Mouse (Mus musculus): ENCODE measurements around the gene Ctnnd1.
"Not testable (repeated sequence)": the region's sequence is repeated elsewhere in the genome, so short reads cannot be mapped to it uniquely, and the experiment has no call there.

Ctnnd1 gene

GRCm38 (mm10) chr2:84650464-84651195 lies at the start of gene Ctnnd1:
Ctnnd1 (minus strand) TSS chr2:84650765.
- DNase-seq: peak; percentile 83

GRCm38 (mm10) chr2:84695007-84695695 lies 44.6 kb upstream of the Ctnnd1 start:
- no peak for DNase-seq

DNA sequence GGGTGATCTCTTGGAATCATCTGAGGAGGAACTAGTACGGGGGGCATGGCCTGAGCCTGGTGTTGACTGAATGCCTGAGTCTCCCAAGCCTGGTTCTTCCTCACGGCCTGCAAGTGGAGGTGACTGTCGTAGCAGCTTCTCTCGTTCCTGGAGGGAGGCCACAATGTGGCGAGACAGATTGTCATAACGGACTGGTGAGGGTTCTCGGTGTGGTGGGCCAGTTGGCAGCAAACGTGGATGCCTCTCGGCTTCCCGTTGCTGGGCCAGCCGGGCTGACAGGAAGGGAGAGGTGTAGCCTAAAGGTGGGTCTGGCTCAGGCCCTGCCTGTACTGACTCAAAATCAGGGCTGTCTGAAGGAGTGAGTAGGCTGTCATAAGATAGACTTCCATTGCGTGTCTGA lies 39.5 kb upstream of the Ctnnd1 start:
- no peak for DNase-seq

- no peak for DNase-seq
Observed at GRCm38 (mm10) chr2:84688080-84688844, 37.7 kb upstream of the Ctnnd1 start.

DNA sequence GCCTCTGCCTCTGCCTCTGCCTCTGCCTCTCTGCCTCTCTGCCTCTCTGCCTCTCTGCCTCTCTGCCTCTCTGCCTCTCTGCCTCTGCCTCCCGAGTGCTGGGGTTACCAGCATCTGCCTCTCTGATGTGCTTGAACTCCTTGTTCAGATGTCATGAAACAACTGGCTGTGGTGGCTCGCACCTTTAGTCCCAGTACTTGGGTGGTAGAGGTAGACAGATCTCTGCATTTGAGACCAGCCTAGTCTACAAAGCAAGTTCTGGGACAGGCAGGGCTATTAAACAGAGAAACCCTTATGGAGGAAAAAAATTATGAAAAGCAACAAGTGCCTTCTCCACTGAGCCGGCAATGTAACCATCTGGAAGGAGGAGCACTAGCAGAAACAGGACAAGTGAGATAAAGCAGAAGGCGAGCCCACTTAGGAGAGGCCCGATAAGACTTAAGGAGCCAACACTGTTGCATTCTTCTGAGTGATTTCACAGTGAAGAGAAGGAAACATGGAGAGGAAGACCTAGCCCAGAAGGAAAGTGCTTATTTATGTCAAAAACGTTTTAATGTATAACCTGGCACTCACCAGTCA lies 32.1 kb upstream of the Ctnnd1 start:
- DNase-seq: no peak

- no peak for DNase-seq
Observed at GRCm38 (mm10) chr2:84679016-84679415, 28.5 kb upstream of the Ctnnd1 start, which contains the start of gene Tmx2. Tmx2 (minus strand) TSS chr2:84679140.

GRCm38 (mm10) chr2:84677968-84678880 lies 27.7 kb upstream of the Ctnnd1 start, which contains the start of the genes Gm28635 and Med19:
Gm28635 (minus strand) TSS chr2:84678041.
Med19 (plus strand) TSS chr2:84678402.
- DNase-seq: peak; percentile 89

DNA sequence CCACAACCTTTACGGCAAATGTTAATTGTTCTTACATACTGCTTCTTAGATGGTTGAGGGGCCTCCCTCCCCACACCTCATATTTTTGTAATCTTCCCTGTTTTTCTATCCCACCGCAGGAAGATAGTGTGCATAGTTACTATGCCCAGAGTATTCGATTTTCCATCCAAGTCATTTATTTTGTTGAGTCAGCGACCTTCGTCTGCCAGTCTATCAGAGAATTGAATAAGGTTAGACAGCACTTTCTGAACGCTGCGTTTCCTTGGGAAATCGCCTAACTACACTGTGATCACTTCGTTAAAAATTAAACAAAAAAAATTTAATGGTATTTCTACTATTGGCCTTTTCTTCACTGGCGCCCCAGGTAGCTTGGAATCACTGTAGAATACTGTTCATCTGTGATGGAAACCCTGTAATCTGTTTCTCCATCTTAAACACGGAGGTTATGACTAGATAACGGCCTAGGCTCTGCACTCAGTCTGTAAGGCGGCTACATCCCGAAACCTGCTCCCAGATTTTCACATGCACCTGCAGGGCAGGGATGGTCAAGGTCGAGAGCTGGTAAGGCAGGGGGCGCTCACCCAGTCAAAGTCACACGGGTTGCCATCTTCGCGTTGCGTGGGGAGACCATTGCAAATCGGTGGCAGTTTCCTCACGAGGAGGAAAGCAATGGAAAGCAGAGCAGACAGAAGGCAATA lies 26.9 kb upstream of the Ctnnd1 start:
- DNase-seq: no peak

DNA sequence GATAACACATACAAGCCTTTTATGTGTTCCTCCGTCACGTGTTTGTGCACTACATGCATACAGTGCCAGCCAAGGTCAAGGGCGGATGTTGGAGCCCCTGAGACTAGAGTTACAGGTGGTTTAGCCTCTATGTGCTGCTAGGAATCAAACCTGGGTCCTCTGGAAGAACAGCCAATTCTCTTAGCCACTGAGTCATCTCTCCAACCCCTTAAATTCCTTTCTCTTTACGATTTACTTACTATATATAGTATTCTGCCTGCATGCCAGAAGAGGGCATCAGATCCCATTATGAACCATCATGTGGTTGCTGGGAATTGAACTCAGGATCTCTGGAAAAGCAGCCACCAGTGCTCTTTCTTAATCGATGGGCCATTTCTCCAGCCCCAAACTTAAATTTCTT lies 21.0 kb upstream of the Ctnnd1 start:
- DNase-seq: not testable (repeated sequence)

DNA sequence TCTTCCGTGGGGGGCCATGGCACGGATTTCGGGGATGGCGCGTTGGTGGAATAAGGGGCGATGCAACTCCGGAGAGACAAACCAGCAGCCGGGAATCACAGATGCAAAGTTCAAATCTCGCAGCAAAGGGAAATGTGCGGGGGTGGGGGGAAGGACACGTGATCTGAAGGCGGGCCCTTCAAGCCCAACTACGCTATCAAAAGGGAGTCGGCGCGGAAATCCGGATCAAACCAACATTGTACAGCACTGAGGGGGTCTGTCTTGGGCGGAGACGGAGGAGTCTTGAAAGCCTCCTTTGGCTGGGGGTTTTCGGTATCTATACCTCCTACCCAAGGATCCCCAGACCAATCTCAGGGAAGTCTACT lies 20.0 kb upstream of the Ctnnd1 start, which contains the start of gene Selenoh:
Selenoh (minus strand) TSS at position 202 of the 365 bp plus-strand sequence.
- DNase-seq: peak; percentile 84

GRCm38 (mm10) chr2:84669828-84670568 lies 19.4 kb upstream of the Ctnnd1 start:
- DNase-seq: no peak

DNA sequence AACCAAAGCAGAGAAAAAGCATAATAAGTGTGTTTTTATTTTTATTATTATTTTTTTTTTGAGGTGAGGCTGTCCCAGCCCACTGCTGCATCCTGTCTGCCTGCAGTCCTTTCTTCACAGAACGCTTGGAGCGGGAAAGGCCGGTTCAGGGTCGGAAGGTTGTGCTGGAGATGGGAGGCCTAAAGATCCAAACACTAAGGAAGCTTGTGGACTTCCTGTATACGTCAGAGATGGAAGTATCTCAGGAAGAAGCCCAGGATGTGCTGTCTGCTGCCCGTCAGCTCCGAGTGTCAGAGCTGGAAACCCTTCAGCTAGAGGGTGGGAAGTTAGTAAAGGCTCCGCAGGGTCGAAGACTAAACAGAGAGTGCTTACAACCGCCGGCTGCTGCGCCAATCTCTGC lies 15.5 kb upstream of the Ctnnd1 start:
- DNase-seq: no peak

- no peak for DNase-seq
Observed at GRCm38 (mm10) chr2:84662866-84663265, 12.3 kb upstream of the Ctnnd1 start.

DNA sequence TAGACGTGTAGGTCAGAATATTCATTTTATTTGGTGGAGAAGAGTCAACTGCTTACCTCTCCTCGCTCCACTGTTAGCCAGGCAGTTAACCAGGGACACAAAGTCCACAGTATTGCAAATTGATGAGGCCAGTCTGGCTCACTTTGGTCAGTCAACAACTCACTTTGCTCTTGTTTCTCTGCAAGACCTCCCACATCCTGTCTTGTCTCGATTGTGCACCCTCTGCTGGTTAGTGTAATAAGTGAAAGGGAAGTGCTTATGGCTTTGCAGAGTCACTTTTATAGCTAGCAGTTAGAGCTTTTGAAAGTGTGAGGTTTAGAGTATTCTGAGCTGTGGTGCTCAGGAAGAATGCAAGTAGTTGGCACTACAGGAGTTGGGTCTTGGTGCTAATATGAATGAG lies 9.7 kb upstream of the Ctnnd1 start:
- no peak for DNase-seq

- no peak for DNase-seq
Observed at GRCm38 (mm10) chr2:84658806-84659205, 8.2 kb upstream of the Ctnnd1 start, which contains the start of gene Btbd18. Btbd18 (plus strand) TSS chr2:84659079.

DNA sequence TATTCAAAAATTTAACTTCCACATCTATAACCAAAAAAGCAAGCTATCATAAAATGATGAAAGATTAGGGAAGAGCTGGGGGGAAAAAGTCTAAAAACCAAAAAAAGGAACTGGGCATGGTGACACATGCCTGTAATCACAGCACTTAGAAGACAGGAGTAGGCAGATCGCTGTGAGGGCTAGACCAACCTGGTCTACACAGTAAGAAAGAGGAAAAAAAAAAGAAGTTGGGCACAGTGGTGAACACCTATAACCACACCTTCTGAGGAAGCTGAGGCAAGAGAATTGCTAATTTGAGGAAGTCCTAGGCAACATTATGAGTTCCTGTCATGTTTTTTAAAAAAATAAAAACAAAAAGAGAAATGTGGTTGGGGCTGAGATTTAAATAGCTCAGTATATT lies 5.3 kb upstream of the Ctnnd1 start:
- DNase-seq: no peak

DNA sequence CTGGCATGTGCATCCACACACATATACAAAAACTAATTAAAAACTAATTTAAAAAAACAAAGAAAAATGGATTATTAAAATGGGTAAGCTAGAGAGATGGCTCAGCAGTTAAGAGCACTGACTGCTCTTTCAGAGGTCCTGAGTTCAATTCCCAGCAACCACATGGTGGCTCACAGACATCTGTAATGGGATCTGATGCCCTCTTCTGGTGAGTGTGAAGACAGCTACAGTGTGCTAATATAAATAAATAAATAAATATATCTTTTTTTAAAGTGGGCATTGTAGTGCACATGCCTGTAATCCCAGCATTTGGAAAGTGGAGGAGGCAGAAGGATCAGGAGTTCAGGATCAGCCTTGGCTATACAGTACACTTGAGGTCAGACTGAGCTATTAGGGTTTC lies 2.8 kb upstream of the Ctnnd1 start:
- no peak for DNase-seq

- peak; percentile 27 for DNase-seq
Observed at GRCm38 (mm10) chr2:84649674-84650073, 891 bp downstream of the Ctnnd1 start.

DNA sequence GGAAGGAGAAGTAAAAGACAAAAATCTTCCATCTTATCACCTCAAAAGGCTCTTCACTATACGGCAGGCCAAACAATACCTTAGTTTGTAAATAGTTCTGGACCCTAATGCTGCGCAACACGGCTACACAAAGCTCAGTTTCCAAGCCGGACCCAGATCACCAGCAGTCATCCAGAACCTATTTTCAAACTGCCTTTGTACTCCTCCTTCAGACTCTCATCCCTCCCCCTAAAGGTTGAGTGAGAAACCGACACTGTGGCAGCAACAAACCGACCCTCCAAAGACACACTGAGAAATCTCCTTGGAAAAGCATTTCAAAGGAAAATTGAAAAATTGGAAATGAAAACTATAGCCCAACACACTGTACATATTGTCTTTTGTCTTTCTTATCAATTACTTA lies 2.2 kb downstream of the Ctnnd1 start:
- DNase-seq: no peak

GRCm38 (mm10) chr2:84647051-84647568 lies 3.5 kb downstream of the Ctnnd1 start:
- no peak for DNase-seq
